Mouse (Mus musculus): ENCODE data around the gene Aimp2. TPM values are rescaled to one million over a fixed set of nuclear protein-coding genes. Genes with fewer than 3 reads are reported as not detected.

Aimp2 gene
- polyA plus RNA-seq, 1 experiment from 2014 or later, result 25.4 TPM

DNA sequence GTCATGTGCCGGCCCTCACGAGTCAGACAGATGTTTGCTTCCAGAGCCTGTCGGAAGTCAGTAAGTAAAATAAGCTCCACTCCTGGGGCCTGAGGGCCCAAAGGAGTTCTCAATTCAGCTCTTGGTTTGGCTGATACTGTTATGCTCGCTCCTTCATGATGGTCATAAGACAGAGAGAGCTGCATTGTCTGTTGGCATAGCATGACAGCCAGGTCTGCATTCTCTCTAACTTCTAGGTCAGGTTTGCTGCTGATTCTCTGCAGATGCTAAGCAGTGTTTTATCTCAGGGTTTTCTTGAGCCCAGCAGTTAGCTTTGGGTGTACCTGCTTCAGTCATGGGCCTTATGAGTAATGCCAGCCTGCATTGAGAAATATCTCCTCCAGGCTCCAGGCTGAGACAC is 19.6 kb upstream of the Aimp2 start:
- H3K4me3 ChIP-seq (ENCODE audit: low read depth, low read length), result no peak overlapping the region
- H3K4me2 ChIP-seq (ENCODE audit: low read depth, low read length), result no peak overlapping the region
- DNase-seq (no peak), ATAC-seq (no peak)
- no peak overlapping the region for H3K9ac ChIP-seq (replicated peaks)
- H3K4me1 ChIP-seq (ENCODE audit: insufficient read depth), result no peaks in the 10 kb centered on the region
- no peak for TF ChIP-seq EP300 (IDR thresholded peaks at IDR 0.05; ENCODE audit: low read depth)
- no peak for TF ChIP-seq CTCF (IDR thresholded peaks at IDR 0.05; ENCODE audit: low read depth)
- H3K27ac ChIP-seq (ENCODE audit: low read depth), result no peak overlapping the region
- H3K36me3 ChIP-seq (replicated peaks; ENCODE audit: insufficient read depth, low read length), result peaks cover 54% of the 10 kb centered on the region
- 93% methylated on average over 4 of the region's 4 CpGs for WGBS (ENCODE audit: insufficient replicate concordance)
- H3K9me3 ChIP-seq (ENCODE audit: low read length), result no peaks in the 10 kb centered on the region
- H3K27me3 ChIP-seq (ENCODE audit: insufficient read depth, low read length), result no peaks in the 10 kb centered on the region

DNA sequence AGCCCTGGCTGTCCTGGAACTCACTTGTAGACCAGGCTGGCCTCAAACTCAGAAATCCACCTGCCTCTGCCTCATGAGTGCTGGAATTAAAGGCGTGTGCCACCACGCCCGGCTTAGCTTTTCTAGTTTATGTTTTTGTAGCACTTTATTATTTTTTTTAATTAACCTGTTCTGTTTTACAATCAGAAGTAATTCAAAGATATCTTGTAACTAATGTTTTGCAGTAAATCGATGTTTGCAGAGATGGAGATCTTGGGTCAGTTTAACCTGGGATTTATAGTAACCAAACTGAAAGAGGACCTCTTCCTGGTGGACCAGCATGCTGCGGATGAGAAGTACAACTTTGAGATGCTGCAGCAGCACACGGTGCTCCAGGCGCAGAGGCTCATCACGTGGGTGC is 18.2 kb upstream of the Aimp2 start, which contains the start of gene Gm42421:
Gene Gm42421, plus strand, starts transcription at position 301 of the 400 bp plus-strand sequence.
- no peak within 1 kb of the TSS for H3K4me2 ChIP-seq (ENCODE audit: low read depth, low read length)
- ATAC-seq (no peak), DNase-seq (no peak)
- 0 out of 2 replicates have a peak, but pooled peaks cover 2% of the 10 kb centered on the region for H3K4me1 ChIP-seq (ENCODE audit: insufficient read depth)
- no peak within 1 kb of the TSS for H3K4me3 ChIP-seq (ENCODE audit: low read depth, low read length)
- no peak within 1 kb of the TSS for H3K27ac ChIP-seq (ENCODE audit: low read depth)
- WGBS (ENCODE audit: insufficient replicate concordance), result 94% methylated on average over 8 of the region's 8 CpGs
- no peaks in the 10 kb centered on the region for H3K9me3 ChIP-seq (ENCODE audit: low read length)
- no peak for TF ChIP-seq EP300 (IDR thresholded peaks at IDR 0.05; ENCODE audit: low read depth)
- TF ChIP-seq CTCF (IDR thresholded peaks at IDR 0.05; ENCODE audit: low read depth), result no peak
- peaks cover 64% of the 10 kb centered on the region for H3K36me3 ChIP-seq (replicated peaks; ENCODE audit: insufficient read depth, low read length)
- H3K9ac ChIP-seq (replicated peaks), result no peak within 1 kb of the TSS
- H3K27me3 ChIP-seq (ENCODE audit: insufficient read depth, low read length), result no peaks in the 10 kb centered on the region

DNA sequence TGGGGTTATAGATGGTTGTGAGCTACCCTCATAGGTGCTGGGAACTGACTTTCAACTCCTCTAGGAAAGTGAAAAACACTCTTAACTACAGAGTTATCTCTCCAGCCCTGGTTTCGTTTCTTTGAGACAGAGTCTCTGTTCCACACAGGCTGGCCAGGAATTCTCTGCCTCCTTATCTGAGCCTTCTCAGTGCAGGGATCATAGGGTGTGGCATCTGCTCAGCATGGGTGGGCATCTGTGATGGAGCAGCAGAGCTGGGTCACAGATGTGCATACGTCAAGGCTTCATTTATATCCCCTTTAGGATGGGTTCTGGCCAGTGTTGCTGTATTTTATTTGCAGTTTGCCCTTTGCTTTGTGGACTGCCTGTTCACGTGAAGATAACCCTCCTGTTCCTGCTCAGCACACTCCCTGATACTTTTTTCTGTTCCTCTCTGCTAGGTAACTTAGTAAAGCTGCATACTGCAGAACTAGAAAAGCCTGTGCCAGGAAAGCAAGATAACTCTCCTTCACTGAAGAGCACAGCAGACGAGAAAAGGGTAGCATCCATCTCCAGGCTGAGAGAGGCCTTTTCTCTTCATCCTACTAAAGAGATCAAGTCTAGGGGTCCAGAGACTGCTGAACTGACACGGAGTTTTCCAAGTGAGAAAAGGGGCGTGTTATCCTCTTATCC is 15.3 kb upstream of the Aimp2 start:
- ATAC-seq (peak; percentile 100), DNase-seq (peak; percentile 41)
- Histone ChIP-seq H3K4me3 (ENCODE audit: low read depth, low read length) (no peak overlapping the region), H3K4me1 (ENCODE audit: insufficient read depth) (0 out of 2 replicates have a peak, but pooled peaks cover 2% of the 10 kb centered on the region), H3K9ac (replicated peaks) (0 out of 2 replicates have a peak overlapping the region, but pooled peaks have one; percentile 13), H3K36me3 (replicated peaks; ENCODE audit: insufficient read depth, low read length) (peaks cover 68% of the 10 kb centered on the region), H3K27ac (ENCODE audit: low read depth) (peak overlapping the region; percentile 73), H3K4me2 (ENCODE audit: low read depth, low read length) (peak overlapping the region; percentile 36), H3K27me3 (ENCODE audit: insufficient read depth, low read length) (no peaks in the 10 kb centered on the region), H3K9me3 (ENCODE audit: low read length) (no peaks in the 10 kb centered on the region)
- TF ChIP-seq EP300 (IDR thresholded peaks at IDR 0.05; ENCODE audit: low read depth), result peak; percentile 66
- no peak for TF ChIP-seq CTCF (IDR thresholded peaks at IDR 0.05; ENCODE audit: low read depth)
- 60% methylated on average over 6 of the region's 6 CpGs for WGBS (ENCODE audit: insufficient replicate concordance)

DNA sequence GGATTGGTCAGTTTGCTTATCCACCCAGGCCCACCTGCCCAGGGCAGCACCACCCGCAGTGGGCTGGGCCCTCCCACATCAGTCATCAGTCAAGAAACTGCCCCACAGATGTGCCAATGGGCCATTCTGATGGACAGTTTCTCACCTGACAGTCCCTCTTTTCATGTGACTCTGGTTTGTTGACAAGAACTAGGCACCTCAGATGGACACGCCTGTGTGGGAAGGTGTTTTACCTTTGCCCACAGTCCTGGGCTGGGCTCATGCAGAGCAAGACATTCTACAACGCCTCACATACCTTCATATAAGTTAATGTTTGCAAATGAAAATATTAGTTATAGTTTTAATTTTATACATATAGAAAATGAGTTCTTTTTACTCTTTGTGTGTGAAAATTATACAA is 8.5 kb upstream of the Aimp2 start:
- Histone ChIP-seq H3K27me3 (ENCODE audit: insufficient read depth, low read length) (no peaks in the 10 kb centered on the region), H3K4me2 (ENCODE audit: low read depth, low read length) (no peak overlapping the region), H3K9ac (replicated peaks) (no peak overlapping the region), H3K36me3 (replicated peaks; ENCODE audit: insufficient read depth, low read length) (peaks cover 67% of the 10 kb centered on the region), H3K9me3 (ENCODE audit: low read length) (no peaks in the 10 kb centered on the region), H3K27ac (ENCODE audit: low read depth) (no peak overlapping the region), H3K4me1 (ENCODE audit: insufficient read depth) (no peaks in the 10 kb centered on the region), H3K4me3 (ENCODE audit: low read depth, low read length) (no peak overlapping the region)
- ATAC-seq, result no peak
- no peak for TF ChIP-seq CTCF (IDR thresholded peaks at IDR 0.05; ENCODE audit: low read depth)
- TF ChIP-seq EP300 (IDR thresholded peaks at IDR 0.05; ENCODE audit: low read depth), result no peak
- 86% methylated on average over 3 of the region's 3 CpGs for WGBS (ENCODE audit: insufficient replicate concordance)
- no peak for DNase-seq

DNA sequence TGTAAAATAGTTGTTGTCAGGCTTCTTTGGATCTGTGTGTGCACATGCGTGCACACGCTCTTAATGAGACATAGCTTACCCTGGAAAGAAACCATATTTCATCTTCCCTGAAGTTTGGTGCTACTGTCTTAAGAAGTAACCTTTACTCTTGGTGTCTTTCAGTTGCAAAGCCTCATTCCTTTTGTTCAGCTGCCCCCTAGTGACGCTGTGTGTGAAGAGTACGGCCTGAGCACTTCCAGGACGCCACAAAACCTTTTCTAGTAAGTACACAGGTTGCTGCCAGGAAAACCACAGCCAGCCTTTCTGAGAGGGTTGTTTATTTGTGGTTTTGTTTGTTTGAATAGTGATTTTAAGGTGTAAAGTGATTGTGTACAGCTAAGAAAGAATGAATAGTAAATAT is 7.8 kb upstream of the Aimp2 start:
- Histone ChIP-seq H3K36me3 (replicated peaks; ENCODE audit: insufficient read depth, low read length) (peaks cover 61% of the 10 kb centered on the region), H3K9ac (replicated peaks) (no peak overlapping the region), H3K4me2 (ENCODE audit: low read depth, low read length) (no peak overlapping the region), H3K9me3 (ENCODE audit: low read length) (no peaks in the 10 kb centered on the region), H3K27ac (ENCODE audit: low read depth) (no peak overlapping the region), H3K4me3 (ENCODE audit: low read depth, low read length) (no peak overlapping the region), H3K27me3 (ENCODE audit: insufficient read depth, low read length) (no peaks in the 10 kb centered on the region), H3K4me1 (ENCODE audit: insufficient read depth) (no peaks in the 10 kb centered on the region)
- TF ChIP-seq EP300 (IDR thresholded peaks at IDR 0.05; ENCODE audit: low read depth) (no peak), CTCF (IDR thresholded peaks at IDR 0.05; ENCODE audit: low read depth) (peak; percentile 75)
- peak; percentile 31; the same call in 1 of the 2 replicates for ATAC-seq
- WGBS (ENCODE audit: insufficient replicate concordance), result 49% methylated on average over 5 of the region's 5 CpGs
- peak; percentile 55 for DNase-seq

DNA sequence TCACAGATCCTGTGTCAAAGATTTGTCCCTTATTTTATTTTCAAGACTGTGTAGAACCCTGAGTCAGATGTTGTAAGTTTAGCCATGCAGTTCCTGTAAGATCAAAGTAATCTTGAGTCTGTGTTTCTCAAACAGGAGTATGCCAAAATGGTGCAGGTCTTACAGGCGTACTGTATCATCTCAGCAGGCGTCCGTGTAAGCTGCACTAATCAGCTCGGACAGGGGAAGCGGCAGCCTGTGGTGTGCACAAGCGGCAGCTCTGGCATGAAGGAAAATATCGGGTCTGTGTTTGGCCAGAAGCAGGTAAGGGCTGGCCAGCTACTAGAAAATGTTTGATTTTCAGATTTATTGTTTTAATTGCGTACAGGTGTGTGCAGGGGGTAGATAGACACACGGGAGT is 6.6 kb upstream of the Aimp2 start:
- H3K4me2 ChIP-seq (ENCODE audit: low read depth, low read length), result no peak overlapping the region
- no peaks in the 10 kb centered on the region for H3K27me3 ChIP-seq (ENCODE audit: insufficient read depth, low read length)
- ATAC-seq (no peak), DNase-seq (no peak)
- H3K27ac ChIP-seq (ENCODE audit: low read depth), result no peak overlapping the region
- peaks cover under 1% of the 10 kb centered on the region; the same call in 1 of the 2 replicates for H3K4me1 ChIP-seq (ENCODE audit: insufficient read depth)
- no peaks in the 10 kb centered on the region for H3K9me3 ChIP-seq (ENCODE audit: low read length)
- no peak overlapping the region for H3K4me3 ChIP-seq (ENCODE audit: low read depth, low read length)
- H3K9ac ChIP-seq (replicated peaks), result no peak overlapping the region
- no peak for TF ChIP-seq EP300 (IDR thresholded peaks at IDR 0.05; ENCODE audit: low read depth)
- no peak for TF ChIP-seq CTCF (IDR thresholded peaks at IDR 0.05; ENCODE audit: low read depth)
- 91% methylated on average over 9 of the region's 9 CpGs for WGBS (ENCODE audit: insufficient replicate concordance)
- peaks cover 53% of the 10 kb centered on the region for H3K36me3 ChIP-seq (replicated peaks; ENCODE audit: insufficient read depth, low read length)
